Mouse (Mus musculus) kidney, adult 2 months (tissue): ENCODE measurements around the gene Akap11. TPM values are rescaled to one million over a fixed set of nuclear protein-coding genes. Genes with fewer than 3 reads are reported as not detected.
A peak's percentile ranks its signal among the peaks of the same experiment; 100 is the strongest.

Experiments
- DNase-seq: peaks from one replicate; pipeline ENCODE4 v3.0.0; 2021
- H3K27ac ChIP-seq: fragments of 200-500 bp; 2 replicates; pipeline ENCODE4 v1.5.1; 2012; ENCODE audit warnings: low read depth, low read length, control low read depth, inconsistent platforms; ENCODE audit not compliant: insufficient read depth
- H3K27me3 ChIP-seq: fragments of 200-500 bp; replicated peaks from 2 replicates; pipeline ENCODE4 v1.6.1; 2012; ENCODE audit warnings: mild to moderate bottlenecking, moderate library complexity, low read length, inconsistent platforms; ENCODE audit not compliant: control insufficient read depth, insufficient read depth
- H3K36me3 ChIP-seq: fragments of 200-500 bp; 2 replicates; pipeline ENCODE4 v1.6.1; 2012; ENCODE audit warnings: mild to moderate bottlenecking, moderate library complexity, low read length, inconsistent platforms; ENCODE audit not compliant: control insufficient read depth, insufficient read depth
- H3K4me1 ChIP-seq: fragments of 200-500 bp; 2 replicates; pipeline ENCODE4 v1.6.1; 2011; ENCODE audit warnings: low read length; ENCODE audit not compliant: control insufficient read depth, insufficient read depth
- H3K4me3 ChIP-seq: fragments of 200-500 bp; 2 replicates; pipeline ENCODE4 v1.5.1; 2011; ENCODE audit warnings: mild to moderate bottlenecking, low read depth, low read length, control low read depth; ENCODE audit not compliant: insufficient read depth
- CTCF ChIP-seq: fragments of 200-500 bp; conservative IDR thresholded peaks from 2 replicates; pipeline ENCODE4 v1.5.1; 2011; ENCODE audit warnings: low read depth, mild to moderate bottlenecking, control low read depth, low read length, moderate library complexity, mixed read lengths; ENCODE audit not compliant: insufficient read depth, insufficient read length
- POLR2A ChIP-seq: fragments of 200-500 bp; IDR thresholded peaks from one replicate; pipeline ENCODE4 v1.6.1; 2011; ENCODE audit warnings: low read depth, low read length, control low read depth
- WGBS: fragments of 180-500 bp; shearing (Covaris S2); methylation state at CpG from one replicate; pipeline ENCODE4 v1.1.7; 2018; 5-methylcytosine and 5-hydroxymethylcytosine counted together
- polyA plus RNA-seq: library from polyadenylated mRNA; depleted of rRNA; stranded (reverse); fragments of >200 nt; gene quantifications from 2 replicates; pipeline ENCODE4 v1.2.3, GENCODE M21; 2012; rRNA removed

The Akap11 gene
- 7.0 and 9.1 TPM in 2 replicates for polyA plus RNA-seq

- no peak for TF ChIP-seq CTCF
- peak; percentile 54 for TF ChIP-seq POLR2A
- Histone ChIP-seq H3K27me3 (no peaks in the 10 kb centered on the region), H3K4me3 (peak within 1 kb of the TSS; percentile 97), H3K4me1 (peaks cover 24% of the 10 kb centered on the region; the same call in 1 of the 2 replicates), H3K36me3 (no peaks in the 10 kb centered on the region), H3K27ac (peak within 1 kb of the TSS; percentile 94)
- DNase-seq: peak; percentile 98
- under 1% methylated on average over 82 of the region's 82 CpGs for WGBS
Observed at GRCm38 (mm10) chr14:78536281-78537165, at the start of gene Akap11. TSS of gene Akap11 (minus strand) at chr14:78536808.

DNA sequence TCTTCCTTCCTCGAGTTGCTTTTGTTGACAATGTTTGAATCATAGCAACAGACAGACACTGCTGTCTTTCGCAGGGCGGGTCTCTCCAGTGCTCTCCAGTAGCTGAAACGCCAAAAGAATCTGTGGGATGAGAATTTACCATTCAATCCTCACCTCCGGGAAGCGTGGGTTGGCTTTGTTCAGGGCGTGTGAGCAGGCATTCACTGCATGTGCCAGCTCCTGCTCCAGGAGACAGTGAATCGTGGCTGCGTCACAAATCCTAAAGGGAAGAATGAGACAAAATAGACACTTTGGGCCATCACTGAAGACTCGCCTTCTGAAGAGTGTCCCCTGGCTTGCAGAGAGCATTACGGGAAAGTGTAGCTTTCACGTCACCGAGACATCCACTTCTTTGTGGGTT lies 47.6 kb upstream of the Akap11 start:
- Histone ChIP-seq H3K27me3 (no peaks in the 10 kb centered on the region), H3K27ac (no peak overlapping the region), H3K36me3 (no peaks in the 10 kb centered on the region; the same call in 1 of the 2 replicates), H3K4me3 (no peak overlapping the region), H3K4me1 (no peaks in the 10 kb centered on the region)
- TF ChIP-seq CTCF: no peak
- no peak for DNase-seq
- 89% methylated on average over 13 of the region's 13 CpGs for WGBS

DNA sequence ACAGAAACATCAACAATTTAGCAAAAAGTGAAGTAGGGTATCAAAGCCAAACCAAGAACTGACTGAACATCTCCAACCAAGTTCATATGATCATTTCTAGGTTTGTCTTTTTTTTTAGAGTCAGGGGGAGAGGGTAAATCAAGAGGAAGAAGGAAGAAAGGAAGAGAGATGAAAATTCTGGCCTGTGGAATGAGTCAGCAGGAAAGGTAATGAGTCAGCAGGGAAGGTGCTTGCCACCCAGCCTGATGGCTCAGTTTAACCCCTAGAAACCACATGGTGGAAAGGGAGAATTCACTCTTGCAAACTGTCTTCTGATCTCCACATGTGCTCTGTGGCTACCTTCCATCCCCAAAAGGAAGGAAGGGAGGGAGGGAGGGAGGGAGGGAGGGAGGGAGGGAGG lies 46.6 kb upstream of the Akap11 start:
- H3K27ac ChIP-seq: no peak overlapping the region
- DNase-seq: no peak
- no peaks in the 10 kb centered on the region for H3K27me3 ChIP-seq
- TF ChIP-seq CTCF: no peak
- TF ChIP-seq POLR2A: no peak
- H3K36me3 ChIP-seq: no peaks in the 10 kb centered on the region; the same call in 1 of the 2 replicates
- H3K4me1 ChIP-seq: no peaks in the 10 kb centered on the region
- H3K4me3 ChIP-seq: no peak overlapping the region

DNA sequence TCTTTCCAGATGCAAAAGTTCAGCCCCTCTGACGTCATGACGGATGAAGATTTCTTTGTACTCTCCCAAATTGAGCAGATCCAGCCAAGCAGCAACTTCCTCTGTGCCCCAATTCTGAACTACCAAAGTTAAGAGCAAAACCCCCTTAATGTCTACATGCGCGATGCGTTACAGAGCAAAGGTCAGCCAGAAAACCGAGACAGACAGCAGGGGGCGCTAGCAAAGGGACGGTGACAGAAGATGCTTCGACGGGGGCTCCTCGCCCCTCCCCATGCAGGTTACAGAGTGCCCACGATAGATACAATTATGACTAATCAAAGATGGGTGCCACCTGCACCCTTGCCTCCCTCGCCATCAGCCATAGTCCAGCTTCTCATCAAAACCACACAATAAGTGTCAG lies 39.3 kb upstream of the Akap11 start:
- H3K36me3 ChIP-seq: no peaks in the 10 kb centered on the region
- no peaks in the 10 kb centered on the region for H3K4me1 ChIP-seq
- H3K27me3 ChIP-seq: no peaks in the 10 kb centered on the region
- no peak for TF ChIP-seq POLR2A
- 0 out of 2 replicates have a peak, but pooled peaks have one; percentile 18 for TF ChIP-seq CTCF
- 80% methylated on average over 13 of the region's 13 CpGs for WGBS
- no peak overlapping the region for H3K27ac ChIP-seq
- no peak for DNase-seq
- no peak overlapping the region for H3K4me3 ChIP-seq

- TF ChIP-seq CTCF (no peak), POLR2A (no peak)
- DNase-seq: no peak
- H3K4me3 ChIP-seq: no peak overlapping the region
- no peaks in the 10 kb centered on the region; the same call in 1 of the 2 replicates for H3K36me3 ChIP-seq
- WGBS: 92% methylated on average over 5 of the region's 5 CpGs
- H3K4me1 ChIP-seq: peaks cover 3% of the 10 kb centered on the region; the same call in 1 of the 2 replicates
- no peak overlapping the region for H3K27ac ChIP-seq
- no peaks in the 10 kb centered on the region for H3K27me3 ChIP-seq
Observed at GRCm38 (mm10) chr14:78568410-78568809, 31.8 kb upstream of the Akap11 start.

DNA sequence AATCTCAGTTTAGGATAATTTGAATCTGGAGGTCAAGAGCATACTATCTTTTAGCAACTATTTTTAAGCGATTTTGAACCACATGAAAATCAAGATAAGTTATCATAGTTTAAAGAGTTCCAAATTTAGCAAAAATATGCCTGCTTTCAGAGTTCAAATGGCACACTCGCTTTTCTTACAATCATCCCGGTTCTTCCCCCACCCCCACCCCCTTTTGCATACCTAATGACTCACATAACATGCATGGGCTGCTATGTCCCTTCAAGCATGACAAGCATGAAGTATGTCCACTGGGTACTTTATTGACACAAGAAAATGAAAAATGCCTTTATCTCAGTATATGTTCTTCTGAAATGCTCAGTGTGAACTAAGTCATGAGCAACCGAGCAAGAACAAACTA lies 29.8 kb upstream of the Akap11 start:
- Histone ChIP-seq H3K36me3 (no peaks in the 10 kb centered on the region; the same call in 1 of the 2 replicates), H3K4me1 (peaks cover 13% of the 10 kb centered on the region; the same call in 1 of the 2 replicates), H3K27ac (no peak overlapping the region), H3K4me3 (no peak overlapping the region), H3K27me3 (no peaks in the 10 kb centered on the region)
- WGBS: 58% methylated on average over 4 of the region's 4 CpGs
- DNase-seq: no peak
- TF ChIP-seq CTCF: no peak
- no peak for TF ChIP-seq POLR2A

DNA sequence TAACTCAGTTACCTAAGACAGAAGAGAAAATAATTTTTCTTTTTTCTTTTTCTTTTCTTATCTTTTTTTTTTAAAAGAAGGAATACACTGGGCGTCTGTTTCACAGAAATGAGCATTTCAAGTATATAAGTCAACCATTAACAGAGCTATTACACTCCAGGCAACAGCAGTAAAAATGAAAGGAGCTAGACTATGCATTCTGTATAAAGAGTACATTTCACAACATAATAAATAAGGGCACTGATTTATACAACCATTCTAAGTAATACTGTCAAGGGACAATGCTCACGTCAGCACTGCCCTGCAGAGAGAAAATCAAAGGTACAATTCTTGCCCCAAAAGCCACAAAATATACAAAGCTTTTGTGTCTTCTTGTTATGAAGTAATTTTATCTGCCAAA lies 27.7 kb upstream of the Akap11 start:
- DNase-seq: no peak
- H3K27me3 ChIP-seq: no peaks in the 10 kb centered on the region
- H3K27ac ChIP-seq: no peak overlapping the region
- WGBS: 36% methylated on average over 2 of the region's 2 CpGs
- H3K36me3 ChIP-seq: no peaks in the 10 kb centered on the region
- H3K4me1 ChIP-seq: peaks cover 13% of the 10 kb centered on the region; the same call in 1 of the 2 replicates
- TF ChIP-seq POLR2A (no peak), CTCF (no peak)
- no peak overlapping the region for H3K4me3 ChIP-seq
